Mouse (Mus musculus) E14TG2a.4 (cell line): ENCODE measurements around the gene Osbp2.

Experiments
- H3K27me3 ChIP-seq: 2 replicates; pipeline ENCODE4 v1.6.1; 2014; ENCODE audit warnings: low read length, control low read depth; ENCODE audit not compliant: insufficient read depth
- H3K36me3 ChIP-seq: 2 replicates; pipeline ENCODE4 v1.6.1; 2014; ENCODE audit warnings: low read length, control low read depth; ENCODE audit not compliant: insufficient read depth
- H3K4me1 ChIP-seq: replicated peaks from 2 replicates; pipeline ENCODE4 v1.6.1; 2014; ENCODE audit warnings: low read depth, low read length, control low read depth
- H3K4me3 ChIP-seq: replicated peaks from 2 replicates; pipeline ENCODE4 v1.5.1; 2014; ENCODE audit warnings: mild to moderate bottlenecking, low read length
- H3K9me3 ChIP-seq: 2 replicates; pipeline ENCODE4 v1.6.1; 2014; ENCODE audit warnings: low read length, control low read depth
- CTCF ChIP-seq: conservative IDR thresholded peaks from 2 replicates; pipeline ENCODE4 v1.5.1; 2014; ENCODE audit warnings: low read length
- NANOG ChIP-seq: IDR thresholded peaks from 2 replicates; pipeline ENCODE4 v1.6.1; 2014; ENCODE audit warnings: borderline replicate concordance, low read length, mixed read lengths
- POU5F1 ChIP-seq: IDR thresholded peaks from 2 replicates; pipeline ENCODE4 v1.6.1; 2014; ENCODE audit warnings: low read length, borderline replicate concordance

Osbp2 gene

DNA sequence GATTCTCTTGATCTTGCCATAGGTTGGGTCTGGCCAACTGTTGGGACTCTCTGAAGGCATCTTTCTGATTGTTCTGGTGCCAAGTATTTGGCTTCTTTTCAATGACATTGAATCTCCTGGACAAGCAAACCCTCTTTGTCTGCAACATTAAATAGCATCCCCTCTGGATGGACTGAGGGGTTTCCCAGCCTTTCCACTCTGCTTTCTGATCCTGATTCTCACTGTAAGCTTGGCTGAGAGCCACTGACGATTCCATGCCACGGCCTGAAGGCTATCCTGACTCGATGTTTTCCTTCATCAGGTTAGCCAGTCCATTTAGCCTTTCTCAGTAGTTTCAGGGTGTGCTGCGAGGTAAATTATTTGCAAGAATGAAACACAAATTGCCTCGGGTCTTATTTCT is 34.0 kb downstream of the Osbp2 start:
- H3K4me1 ChIP-seq: peaks cover 14% of the 10 kb centered on the region
- no peaks in the 10 kb centered on the region for H3K36me3 ChIP-seq
- TF ChIP-seq CTCF (no peak), NANOG (no peak), POU5F1 (no peak)
- peaks cover 17% of the 10 kb centered on the region; the same call in 1 of the 2 replicates for H3K27me3 ChIP-seq
- peaks cover 9% of the 10 kb centered on the region; the same call in 1 of the 2 replicates for H3K9me3 ChIP-seq
- H3K4me3 ChIP-seq: no peak overlapping the region

DNA sequence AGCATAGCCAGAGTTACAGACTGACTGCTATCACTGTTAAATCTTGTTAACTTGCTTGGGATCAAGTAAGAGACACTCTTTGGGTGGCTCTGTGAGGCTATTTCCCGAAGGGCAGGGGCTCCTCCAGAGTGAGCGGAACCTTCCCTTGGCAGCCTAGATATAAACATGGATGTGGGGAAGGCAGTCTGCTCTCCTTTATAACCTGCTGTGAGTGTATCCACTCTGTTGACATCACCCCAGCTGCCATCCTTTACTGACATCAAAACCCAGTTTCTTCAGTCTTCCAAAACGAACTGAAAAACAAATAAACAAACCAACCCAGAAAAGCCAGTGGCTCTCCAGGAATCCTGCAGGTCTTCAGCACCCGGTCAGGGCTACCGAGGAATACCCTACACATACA is 39.6 kb downstream of the Osbp2 start:
- H3K36me3 ChIP-seq: no peaks in the 10 kb centered on the region
- H3K27me3 ChIP-seq: peaks cover 3% of the 10 kb centered on the region; the same call in 1 of the 2 replicates
- TF ChIP-seq CTCF (no peak), POU5F1 (no peak), NANOG (no peak)
- H3K9me3 ChIP-seq: peaks cover 9% of the 10 kb centered on the region; the same call in 1 of the 2 replicates
- H3K4me1 ChIP-seq: peaks cover 2% of the 10 kb centered on the region
- no peak overlapping the region for H3K4me3 ChIP-seq

DNA sequence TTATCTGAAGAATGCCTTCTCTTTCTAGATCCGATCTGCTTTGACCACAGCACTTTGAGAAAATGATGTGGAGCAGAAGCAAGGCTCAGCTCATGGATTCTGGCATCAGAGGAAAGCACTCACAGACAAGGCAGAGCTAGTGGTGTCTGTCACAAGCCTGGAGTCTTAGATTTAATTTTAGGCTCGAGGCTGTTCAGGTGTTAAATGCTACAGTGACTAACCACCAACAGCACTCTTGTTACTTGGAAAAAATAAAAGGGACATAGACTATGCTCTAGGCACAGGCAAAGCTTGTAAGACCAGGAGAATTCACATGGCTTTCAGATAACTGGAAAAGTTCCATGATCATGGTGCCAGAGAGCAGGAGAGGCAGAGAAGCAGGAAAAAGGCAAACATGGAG is 40.3 kb downstream of the Osbp2 start:
- H3K4me1 ChIP-seq: peaks cover 9% of the 10 kb centered on the region

DNA sequence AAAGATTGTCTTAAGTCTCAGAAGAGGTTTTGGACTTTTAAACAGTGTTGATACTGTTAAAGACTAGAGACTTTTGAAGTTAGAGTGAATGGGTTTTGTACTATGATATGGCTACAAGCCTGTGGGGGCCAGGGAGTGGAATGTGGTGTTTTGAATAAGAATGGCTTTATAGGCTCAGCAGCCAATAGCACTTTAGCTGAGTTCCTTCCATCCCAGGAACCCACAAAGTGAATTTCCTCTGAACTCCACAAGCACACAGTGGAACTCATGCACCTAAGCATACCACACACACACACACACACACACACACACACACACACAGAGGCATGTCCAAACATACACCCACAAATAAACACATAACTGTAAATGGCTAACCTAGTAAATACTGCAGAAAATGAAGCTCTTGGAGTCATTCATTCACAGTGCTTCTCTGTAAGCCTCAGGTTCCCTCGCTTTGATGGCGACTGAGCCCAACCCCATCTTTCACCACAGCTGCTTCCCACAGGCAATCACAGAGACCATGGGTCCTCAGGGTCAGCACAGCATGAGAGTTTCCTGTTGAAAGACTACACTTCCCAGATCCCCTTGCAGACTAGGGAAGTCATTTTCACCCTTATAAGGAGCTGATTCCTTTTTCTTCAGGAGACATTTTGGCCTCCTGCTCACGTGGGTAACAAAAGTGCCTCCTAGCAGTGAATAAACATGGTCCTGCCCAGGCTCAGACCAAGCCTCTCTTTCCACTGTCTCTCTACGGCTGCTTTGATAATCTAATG is 45.5 kb downstream of the Osbp2 start:
- TF ChIP-seq NANOG (peak; percentile 46; the same call in 1 of the 2 replicates), CTCF (no peak)
- Histone ChIP-seq H3K36me3 (no peaks in the 10 kb centered on the region), H3K9me3 (peaks cover 17% of the 10 kb centered on the region), H3K4me3 (no peak overlapping the region), H3K27me3 (no peaks in the 10 kb centered on the region), H3K4me1 (peaks cover 20% of the 10 kb centered on the region)

More for the DNA sequence above, 40.3 kb downstream of the Osbp2 start:
- peaks cover 3% of the 10 kb centered on the region; the same call in 1 of the 2 replicates for H3K27me3 ChIP-seq
- no peaks in the 10 kb centered on the region for H3K36me3 ChIP-seq
- peaks cover 6% of the 10 kb centered on the region; the same call in 1 of the 2 replicates for H3K9me3 ChIP-seq
- no peak overlapping the region for H3K4me3 ChIP-seq
- TF ChIP-seq NANOG (no peak), POU5F1 (no peak), CTCF (no peak)

DNA sequence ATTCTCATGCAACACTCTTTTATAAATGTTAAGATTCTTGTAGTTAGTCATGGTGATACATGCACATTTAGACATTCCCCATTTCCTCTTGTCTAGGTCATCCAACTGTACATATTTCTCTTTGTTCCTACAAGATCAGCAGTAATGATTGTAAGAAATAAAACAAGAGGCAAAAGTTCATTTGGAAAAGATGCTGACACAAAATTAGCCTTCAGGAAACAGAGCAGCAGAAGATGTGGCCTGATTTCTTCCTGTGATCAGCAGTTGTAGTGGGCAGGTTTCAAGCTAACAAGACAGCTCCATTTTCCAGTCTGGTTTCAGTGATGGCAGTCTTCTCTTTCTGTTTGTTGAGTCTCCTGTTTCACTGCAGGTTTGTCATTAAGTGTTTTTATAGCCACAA is 47.8 kb downstream of the Osbp2 start:
- Histone ChIP-seq H3K36me3 (no peaks in the 10 kb centered on the region), H3K9me3 (peaks cover 32% of the 10 kb centered on the region), H3K27me3 (no peaks in the 10 kb centered on the region), H3K4me3 (no peak overlapping the region), H3K4me1 (peaks cover 20% of the 10 kb centered on the region)
- TF ChIP-seq NANOG (no peak), CTCF (no peak), POU5F1 (no peak)

DNA sequence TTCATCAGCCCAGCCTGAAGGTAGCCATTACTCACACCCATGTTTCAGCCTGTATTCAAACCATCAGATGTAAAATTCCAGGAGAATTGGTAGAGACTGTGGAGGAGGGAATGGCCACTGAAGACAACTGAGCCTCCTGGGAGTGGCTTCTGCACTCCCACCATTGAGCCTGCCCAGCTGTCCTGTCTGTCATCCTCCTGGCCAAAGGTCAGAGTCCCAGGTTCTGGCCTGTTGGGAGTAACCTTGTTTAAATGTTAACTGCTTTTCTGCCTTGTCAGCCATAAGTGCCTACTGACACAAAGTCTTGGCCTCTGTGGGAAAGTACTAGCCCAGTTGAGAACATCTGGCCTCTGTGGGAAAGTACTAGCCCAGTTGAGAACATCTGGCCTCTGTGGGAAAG is 50.4 kb downstream of the Osbp2 start:
- Histone ChIP-seq H3K36me3 (no peaks in the 10 kb centered on the region), H3K4me1 (peaks cover 10% of the 10 kb centered on the region), H3K9me3 (peaks cover 32% of the 10 kb centered on the region), H3K4me3 (no peak overlapping the region), H3K27me3 (no peaks in the 10 kb centered on the region)
- TF ChIP-seq POU5F1: no peak
- TF ChIP-seq NANOG: no peak
- TF ChIP-seq CTCF: no peak

DNA sequence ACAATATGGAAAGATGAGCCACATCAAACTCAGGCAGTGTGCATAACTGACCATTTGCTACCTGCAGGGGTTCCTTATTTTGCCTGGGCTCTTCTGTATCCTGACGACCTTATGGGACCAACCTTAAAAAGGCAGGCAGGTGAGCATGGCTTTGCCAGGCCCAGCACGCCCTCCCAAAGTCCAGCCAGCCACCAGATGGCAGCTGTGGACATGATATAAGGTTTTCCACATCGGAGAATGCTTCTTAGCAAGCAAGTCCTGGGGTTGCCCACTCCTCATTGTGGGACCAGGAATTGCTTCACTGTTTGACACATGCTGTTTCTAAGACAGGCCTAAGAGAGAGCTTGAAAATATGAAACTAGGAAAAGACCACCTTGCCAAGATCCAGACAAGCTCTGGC is 55.5 kb downstream of the Osbp2 start:
- no peaks in the 10 kb centered on the region for H3K36me3 ChIP-seq
- H3K9me3 ChIP-seq: peaks cover 19% of the 10 kb centered on the region
- H3K4me3 ChIP-seq: no peak overlapping the region
- no peaks in the 10 kb centered on the region for H3K27me3 ChIP-seq
- peaks cover 10% of the 10 kb centered on the region; the same call in 1 of the 2 replicates for H3K4me1 ChIP-seq
- TF ChIP-seq NANOG (no peak), CTCF (no peak), POU5F1 (no peak)

DNA sequence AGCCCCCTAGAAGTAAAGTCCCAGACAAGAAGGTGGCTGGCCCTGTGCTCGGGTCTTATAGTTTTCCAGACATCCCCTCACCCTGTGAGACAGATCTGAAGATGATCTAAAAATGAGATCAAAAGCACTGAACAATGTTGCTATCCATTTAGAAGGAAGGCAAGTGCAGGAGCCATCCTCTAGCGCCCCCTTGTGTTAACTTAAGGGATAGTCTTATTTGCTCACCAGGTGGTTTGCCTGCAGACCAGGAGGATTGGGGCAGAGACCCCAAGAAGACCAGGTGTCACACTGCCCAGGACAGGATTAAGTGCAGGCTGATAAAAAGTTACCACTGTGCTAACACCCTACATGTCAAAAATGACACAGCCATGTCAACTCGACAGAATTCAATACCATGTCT is 58.3 kb downstream of the Osbp2 start:
- Histone ChIP-seq H3K4me3 (no peak overlapping the region), H3K36me3 (no peaks in the 10 kb centered on the region), H3K4me1 (peaks cover 16% of the 10 kb centered on the region), H3K27me3 (no peaks in the 10 kb centered on the region), H3K9me3 (peaks cover 4% of the 10 kb centered on the region; the same call in 1 of the 2 replicates)
- peak; percentile 88 for TF ChIP-seq CTCF
- no peak for TF ChIP-seq POU5F1
